ENCODE assay signal across 21 mouse cellular contexts in the genomic region with DNA sequence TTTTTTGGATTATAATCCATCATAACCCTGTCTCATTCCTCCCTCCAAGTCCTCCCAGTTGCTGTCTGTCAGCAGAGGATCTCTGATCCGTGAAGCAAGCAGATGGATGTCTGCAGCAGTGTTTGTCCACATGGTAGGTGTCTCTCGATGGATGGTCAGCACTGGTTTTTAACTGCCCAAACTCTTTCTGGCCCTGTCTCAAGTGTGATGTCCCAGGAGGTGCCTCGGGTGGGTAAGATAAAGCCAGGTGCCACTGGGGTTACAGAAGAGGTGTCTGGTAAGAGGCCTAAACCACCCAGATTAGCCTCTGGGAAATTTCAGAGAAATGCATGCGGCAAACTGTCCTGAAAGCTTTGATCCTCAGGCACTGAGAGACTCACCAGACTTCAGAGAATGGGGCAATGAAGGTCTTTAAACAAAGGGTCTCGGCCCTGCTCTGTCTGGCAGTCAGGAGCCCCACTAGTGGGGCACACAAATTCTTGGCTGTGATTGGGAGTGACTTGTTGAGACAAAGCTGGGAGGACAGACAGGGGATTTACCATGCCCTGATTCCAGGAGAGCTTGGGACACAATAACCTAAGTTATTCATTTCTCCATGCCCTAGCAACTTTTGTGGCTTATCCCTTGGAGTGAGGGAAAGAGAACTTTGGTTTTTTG. TPM values are rescaled to one million over a fixed set of nuclear protein-coding genes. Genes with fewer than 3 reads are reported as not detected.
DNase-seq lines count a peak whose midpoint lies in the region; ATAC-seq lines count a peak whose summit lies in the region.
"Had no signal": no experiment of that assay in that cellular context is flagged by ENCODE, and none has a peak within 500 bp of the region (broad histone marks: within the 10 kb centered on the region; RNA-seq: fewer than 3 reads in every experiment).

No protein-coding gene starts in this region.

- DNase-seq in adrenal gland, adult 2 months = peak; percentile 17
- no peak for DNase-seq in adrenal gland, adult 8-10 months
- DNase-seq in kidney, postnatal 10 days = no peak
- DNase-seq in midbrain, embryonic 10.5 days (ENCODE audit: low spot score) = peak; percentile 35
- no peak for DNase-seq in embryonic facial prominence, embryonic 10.5 days (ENCODE audit: low spot score)
- no peak for DNase-seq in cerebellum, postnatal 25 days
- DNase-seq: cerebellum, adult 9-10 months; gastrocnemius, postnatal 25 days; heart, adult 2 months; heart, postnatal 4 days; right cerebral cortex, postnatal 14 days; thymus, postnatal 14 days had no signal

- WGBS in kidney, embryonic 14.5 days = 25% methylated on average over 5 of the region's 5 CpGs
- WGBS in midbrain, embryonic 10.5 days = 45% methylated on average over 5 of the region's 5 CpGs
- 38% methylated on average over 5 of the region's 5 CpGs for WGBS in midbrain, embryonic 16.5 days
- 67% methylated on average over 5 of the region's 5 CpGs for WGBS in embryonic facial prominence, embryonic 10.5 days

- ATAC-seq in kidney, embryonic 14.5 days (ENCODE audit: low FRiP score, low TSS enrichment) = 0 out of 2 replicates have a peak, but pooled peaks have one; percentile 24
- ATAC-seq in midbrain, embryonic 16.5 days = no peak
- ATAC-seq: activated CD4-positive, CD25-positive, alpha-beta regulatory T cell, adult 4 months; intestine, embryonic 15.5 days; lung, postnatal 0 days had no signal

- H3K9me3 ChIP-seq in kidney, embryonic 14.5 days (ENCODE audit: control insufficient read depth, low read length) = no peaks in the 10 kb centered on the region
- no peaks in the 10 kb centered on the region for H3K9me3 ChIP-seq in midbrain, embryonic 10.5 days (replicated peaks)
- H3K9me3 ChIP-seq in midbrain, embryonic 16.5 days (replicated peaks; ENCODE audit: control insufficient read depth, low read length, poor library complexity, severe bottlenecking) = no peaks in the 10 kb centered on the region
- H3K9me3 ChIP-seq in embryonic facial prominence, embryonic 10.5 days = no peaks in the 10 kb centered on the region
- H3K9me3 ChIP-seq: heart, embryonic 15.5 days; hindbrain, embryonic 15.5 days; intestine, embryonic 15.5 days had no signal

- H3K27me3 ChIP-seq in kidney, embryonic 14.5 days (ENCODE audit: control insufficient read depth, insufficient read depth, low read length) = no peaks in the 10 kb centered on the region
- no peaks in the 10 kb centered on the region for H3K27me3 ChIP-seq in midbrain, embryonic 10.5 days (ENCODE audit: low read depth, poor library complexity, severe bottlenecking)
- no peaks in the 10 kb centered on the region for H3K27me3 ChIP-seq in midbrain, embryonic 16.5 days (ENCODE audit: control insufficient read depth, insufficient read depth, low read depth, low read length)
- no peaks in the 10 kb centered on the region for H3K27me3 ChIP-seq in embryonic facial prominence, embryonic 10.5 days (replicated peaks; ENCODE audit: low read depth, poor library complexity, severe bottlenecking)
- H3K27me3 ChIP-seq: heart, embryonic 15.5 days; hindbrain, embryonic 15.5 days; intestine, embryonic 15.5 days had no signal

- H3K4me3 ChIP-seq in kidney, embryonic 14.5 days (ENCODE audit: low read length) = no peak overlapping the region
- H3K4me3 ChIP-seq in midbrain, embryonic 10.5 days = no peak overlapping the region
- no peak overlapping the region for H3K4me3 ChIP-seq in midbrain, embryonic 16.5 days (ENCODE audit: low read depth, low read length)
- H3K4me3 ChIP-seq in embryonic facial prominence, embryonic 10.5 days = no peak overlapping the region
- H3K4me3 ChIP-seq: heart, adult 2 months; heart, embryonic 15.5 days; hindbrain, embryonic 15.5 days; intestine, embryonic 15.5 days had no signal

- H3K4me1 ChIP-seq in kidney, embryonic 14.5 days (ENCODE audit: control insufficient read depth, insufficient read depth, low read length) = no peaks in the 10 kb centered on the region
- peaks cover 28% of the 10 kb centered on the region for H3K4me1 ChIP-seq in midbrain, embryonic 10.5 days
- H3K4me1 ChIP-seq in midbrain, embryonic 16.5 days (ENCODE audit: control insufficient read depth, insufficient read depth, low read length) = no peaks in the 10 kb centered on the region
- H3K4me1 ChIP-seq in embryonic facial prominence, embryonic 10.5 days = peaks cover 29% of the 10 kb centered on the region
- H3K4me1 ChIP-seq: heart, embryonic 15.5 days; hindbrain, embryonic 15.5 days; intestine, embryonic 15.5 days had no signal

- no peak overlapping the region; the same call in 1 of the 2 replicates for H3K27ac ChIP-seq in kidney, embryonic 14.5 days (ENCODE audit: low read depth, low read length)
- H3K27ac ChIP-seq in midbrain, embryonic 10.5 days (replicated peaks) = peak overlapping the region; percentile 74
- H3K27ac ChIP-seq in midbrain, embryonic 16.5 days (ENCODE audit: low read length) = no peak overlapping the region
- H3K27ac ChIP-seq in embryonic facial prominence, embryonic 10.5 days (replicated peaks) = 0 out of 2 replicates have a peak overlapping the region, but pooled peaks have one; percentile 24
- H3K27ac ChIP-seq: heart, adult 2 months; heart, embryonic 15.5 days; hindbrain, embryonic 15.5 days; intestine, embryonic 15.5 days; macrophage had no signal

- no peak overlapping the region for H3K9ac ChIP-seq in kidney, embryonic 14.5 days (ENCODE audit: low read depth, low read length)
- no peak overlapping the region for H3K9ac ChIP-seq in midbrain, embryonic 16.5 days (ENCODE audit: low read depth, low read length)
- H3K9ac ChIP-seq: heart, embryonic 15.5 days; hindbrain, embryonic 15.5 days; intestine, embryonic 15.5 days had no signal

- H3K36me3 ChIP-seq in kidney, embryonic 14.5 days (ENCODE audit: control insufficient read depth, insufficient read depth, low read length) = no peaks in the 10 kb centered on the region
- H3K36me3 ChIP-seq in midbrain, embryonic 10.5 days = peaks cover 12% of the 10 kb centered on the region; the same call in 1 of the 2 replicates
- no peaks in the 10 kb centered on the region for H3K36me3 ChIP-seq in midbrain, embryonic 16.5 days (ENCODE audit: control insufficient read depth, insufficient read depth, low read length)
- H3K36me3 ChIP-seq in embryonic facial prominence, embryonic 10.5 days (replicated peaks) = peaks cover 3% of the 10 kb centered on the region; the same call in 1 of the 2 replicates
- H3K36me3 ChIP-seq: heart, embryonic 15.5 days; hindbrain, embryonic 15.5 days; intestine, embryonic 15.5 days had no signal

- H3K4me2 ChIP-seq in kidney, embryonic 14.5 days (replicated peaks; ENCODE audit: low read depth, low read length) = no peak overlapping the region
- H3K4me2 ChIP-seq in midbrain, embryonic 16.5 days (ENCODE audit: low read length) = no peak overlapping the region
- H3K4me2 ChIP-seq: heart, embryonic 15.5 days; hindbrain, embryonic 15.5 days; intestine, embryonic 15.5 days had no signal

RNA-seq across cellular contexts. Expression of a gene that starts 12.6 kb away (rescaled TPM):
- total RNA-seq in adrenal gland, adult 2 months (2021) = 10 to 100 TPM; 11.4 to 34.6 TPM
- polyA plus RNA-seq in adrenal gland, adult 2 months (2012; rRNA removed) = 0.48 and 0.57 TPM in 2 replicates
- 10 to 100 TPM; 24.6 to 48.2 (median 32.4) TPM for total RNA-seq in adrenal gland, adult 8-10 months (2022)
- polyA plus RNA-seq in kidney, embryonic 14.5 days (2014; fragmentation: Nextera tagmentation; extraction: Ambion mirVana) = 6.5 and 8.6 TPM in 2 replicates
- 139 and 149 TPM in 2 replicates for polyA plus RNA-seq in midbrain, embryonic 10.5 days (2016; fragmentation: Nextera tagmentation; extraction: Ambion mirVana)
- polyA plus RNA-seq in midbrain, embryonic 16.5 days (2015; fragmentation: Nextera tagmentation; extraction: Ambion mirVana) = 104 and 106 TPM in 2 replicates
- 126 and 141 TPM in 2 replicates for polyA plus RNA-seq in embryonic facial prominence, embryonic 10.5 days (2016; fragmentation: Nextera tagmentation; extraction: Ambion mirVana)
- total RNA-seq: monocyte, adult 5-6 weeks had no signal
- polyA plus RNA-seq: macrophage had no signal

RNA-seq across cellular contexts. Expression of a gene that starts 52.1 kb away (rescaled TPM):
- 1 to 10 TPM; 2.6 to 3.0 TPM for total RNA-seq in adrenal gland, adult 2 months (2021)
- polyA plus RNA-seq in adrenal gland, adult 2 months (2012; rRNA removed) = 7.7 and 8.6 TPM in 2 replicates
- total RNA-seq in adrenal gland, adult 8-10 months (2022) = 1 to 10 TPM; 1.9 to 4.8 (median 4.3) TPM
- 1.0 and 1.3 TPM in 2 replicates for polyA plus RNA-seq in kidney, embryonic 14.5 days (2014; fragmentation: Nextera tagmentation; extraction: Ambion mirVana)
- 1.7 and 2.6 TPM in 2 replicates for polyA plus RNA-seq in midbrain, embryonic 10.5 days (2016; fragmentation: Nextera tagmentation; extraction: Ambion mirVana)
- polyA plus RNA-seq in midbrain, embryonic 16.5 days (2015; fragmentation: Nextera tagmentation; extraction: Ambion mirVana) = 0.61 and 0.75 TPM in 2 replicates
- polyA plus RNA-seq in embryonic facial prominence, embryonic 10.5 days (2016; fragmentation: Nextera tagmentation; extraction: Ambion mirVana) = 1.8 and 2.2 TPM in 2 replicates

Comparison
In these comparisons a context has a peak if more than half of its experiments do, and no peak if none do; other contexts are left out.
1. DNase-seq: peak in adrenal gland, adult 2 months (single experiment) and midbrain, embryonic 10.5 days (single experiment); none in adrenal gland, adult 8-10 months (single experiment), kidney, postnatal 10 days (single experiment), embryonic facial prominence, embryonic 10.5 days (single experiment) and cerebellum, postnatal 25 days (0 of 2).
2. H3K27ac ChIP-seq: peak in midbrain, embryonic 10.5 days (single experiment) and embryonic facial prominence, embryonic 10.5 days (single experiment); none in kidney, embryonic 14.5 days (single experiment) and midbrain, embryonic 16.5 days (single experiment).
3. RNA of a gene that starts 12.6 kb away (polyA plus RNA-seq): 139 to 149 TPM in midbrain, embryonic 10.5 days, 126 to 141 TPM in embryonic facial prominence, embryonic 10.5 days and 104 to 106 TPM in midbrain, embryonic 16.5 days; 6.5 to 8.6 TPM in kidney, embryonic 14.5 days and 0.48 to 0.57 TPM in adrenal gland, adult 2 months; every median in the first group is over 10 times any median in the second.